ENCODE assay signal across 9 mouse cellular contexts in the genomic region with DNA sequence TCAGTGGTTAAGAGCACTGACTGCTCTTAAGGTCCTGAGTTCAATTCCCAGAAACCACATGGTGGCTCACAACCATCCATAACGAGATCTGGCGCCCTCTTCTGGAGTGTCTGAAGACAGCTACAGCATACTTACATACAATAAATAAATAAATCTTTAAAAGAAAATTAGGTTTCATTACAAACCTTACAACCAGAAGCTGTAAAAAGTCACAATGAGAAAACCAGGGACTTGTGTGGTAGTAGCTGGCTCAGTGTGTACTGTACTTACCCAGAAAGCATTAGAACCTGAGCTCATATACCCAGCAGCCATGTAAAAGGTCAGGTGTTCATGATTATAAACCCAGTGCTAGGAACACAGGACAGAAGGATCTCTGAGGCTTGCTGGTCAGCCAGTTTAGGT. TPM values are rescaled to one million over a fixed set of nuclear protein-coding genes. Genes with fewer than 3 reads are reported as not detected.
A peak's percentile ranks its signal among the peaks of the same experiment; 100 is the strongest.
DNase-seq lines count a peak whose midpoint lies in the region; ATAC-seq and TF ChIP-seq lines count a peak whose summit lies in the region.
"Had no signal": no experiment of that assay in that cellular context is flagged by ENCODE, and none has a peak within 500 bp of the region (broad histone marks: within the 10 kb centered on the region; RNA-seq: fewer than 3 reads in every experiment).

No protein-coding gene starts in this region.

- no peak overlapping the region for H3K9ac ChIP-seq in kidney, postnatal 0 days (ENCODE audit: low read depth, low read length)
- peak overlapping the region; percentile 91; the same call in 1 of the 2 replicates for H3K9ac ChIP-seq in ES-E14 (ENCODE audit: insufficient read depth, low read depth, low read length, poor library complexity, severe bottlenecking)
- peak overlapping the region; percentile 94 for H3K9ac ChIP-seq in liver, embryonic 13.5 days
- H3K9ac ChIP-seq: hindbrain, embryonic 12.5 days had no signal

- 0 out of 2 replicates have a peak, but pooled peaks cover 4% of the 10 kb centered on the region for H3K4me1 ChIP-seq in kidney, postnatal 0 days (replicated peaks; ENCODE audit: insufficient read depth, low read length)
- no peaks in the 10 kb centered on the region; a peak in 1 of 4 replicates for H3K4me1 ChIP-seq in ES-E14 (ENCODE audit: control insufficient read depth in 2 of 2, insufficient read depth in 2 of 2, low read length in 2 of 2, poor library complexity in 1 of 2)
- H3K4me1 ChIP-seq in liver, embryonic 13.5 days (replicated peaks) = peaks cover 17% of the 10 kb centered on the region

- H3K9me3 ChIP-seq in kidney, postnatal 0 days (replicated peaks; ENCODE audit: low read length) = no peaks in the 10 kb centered on the region
- H3K9me3 ChIP-seq in ES-E14 (ENCODE audit: control insufficient read depth, insufficient read depth, low read depth, low read length) = no peaks in the 10 kb centered on the region
- H3K9me3 ChIP-seq in liver, embryonic 13.5 days (replicated peaks) = no peaks in the 10 kb centered on the region
- H3K9me3 ChIP-seq: hindbrain, embryonic 12.5 days had no signal

- no peaks in the 10 kb centered on the region for H3K36me3 ChIP-seq in kidney, postnatal 0 days (ENCODE audit: insufficient read depth, low read length)
- no peaks in the 10 kb centered on the region for H3K36me3 ChIP-seq in ES-E14 (ENCODE audit: control insufficient read depth, insufficient read depth, low read length, poor library complexity, severe bottlenecking)
- H3K36me3 ChIP-seq in liver, embryonic 13.5 days = peaks cover 13% of the 10 kb centered on the region
- H3K36me3 ChIP-seq: hindbrain, embryonic 12.5 days had no signal

- H3K27ac ChIP-seq in kidney, postnatal 0 days = no peak overlapping the region
- H3K27ac ChIP-seq in ES-E14 (ENCODE audit: insufficient read depth, low read depth, low read length, poor library complexity, severe bottlenecking) = no peak overlapping the region
- peak overlapping the region; percentile 84 for H3K27ac ChIP-seq in liver, embryonic 13.5 days
- H3K27ac ChIP-seq: hindbrain, embryonic 12.5 days had no signal

- H3K27me3 ChIP-seq in kidney, postnatal 0 days (ENCODE audit: insufficient read depth, low read length) = no peaks in the 10 kb centered on the region
- no peaks in the 10 kb centered on the region for H3K27me3 ChIP-seq in liver, embryonic 13.5 days
- H3K27me3 ChIP-seq: hindbrain, embryonic 12.5 days had no signal

- no peak for DNase-seq in kidney, postnatal 0 days (ENCODE audit: low spot score)
- no peak for DNase-seq in kidney, postnatal 14 days
- DNase-seq in B cell, adult 2 months = peak; percentile 32 to 39
- no peak for DNase-seq in ES-E14 (ENCODE audit: low read depth, low spot score)
- no peak for DNase-seq in liver, embryonic 13.5 days
- no peak for DNase-seq in ovary, postnatal 14 days (ENCODE audit: low spot score)
- DNase-seq in cerebellum, postnatal 14 days = no peak
- DNase-seq in cerebellum, postnatal 25 days = no peak

- H3K4me2 ChIP-seq in kidney, postnatal 0 days (ENCODE audit: low read length) = 0 out of 2 replicates have a peak overlapping the region, but pooled peaks have one; percentile 56
- peak overlapping the region; percentile 66 for H3K4me2 ChIP-seq in liver, embryonic 13.5 days

- TF ChIP-seq CTCF in kidney, postnatal 0 days (IDR thresholded peaks at IDR 0.05; ENCODE audit: low read depth) = peak; percentile 54

- in situ Hi-C loops in ES-E14 (cut with MboI; ENCODE audit: low sequenced_read_pairs in 2 of 2, unreplicated experiment in 2 of 2) = no loop called here

- no peak overlapping the region for H3K4me3 ChIP-seq in kidney, postnatal 0 days (replicated peaks; ENCODE audit: low read depth, low read length)
- H3K4me3 ChIP-seq in ES-E14 (ENCODE audit: insufficient read depth in 1 of 2, low read depth in 1 of 2, low read length in 2 of 2, poor library complexity in 1 of 2, severe bottlenecking in 1 of 2) = peak overlapping the region; percentile 88 to 92
- peak overlapping the region; percentile 87 for H3K4me3 ChIP-seq in liver, embryonic 13.5 days (replicated peaks)

- 69% methylated on average over 2 of the region's 2 CpGs for WGBS in kidney, postnatal 0 days
- WGBS in liver, embryonic 13.5 days (ENCODE audit: insufficient replicate concordance) = 38% methylated on average over 2 of the region's 2 CpGs

- ATAC-seq in kidney, postnatal 0 days (replicated peaks; ENCODE audit: low FRiP score, low read depth) = no peak
- ATAC-seq in liver, embryonic 13.5 days (ENCODE audit: low read depth) = 0 out of 2 replicates have a peak, but pooled peaks have one; percentile 4

TF ChIP-seq in ES-E14, 5 proteins besides CTCF, POLR2A, EP300 and RAD21:
- TF ChIP-seq ZNF384 (IDR thresholded peaks at IDR 0.05; ENCODE audit: low read depth, low read length) = no peak
- TF ChIP-seq MAFK (IDR thresholded peaks at IDR 0.05; ENCODE audit: insufficient read depth, low read depth, low read length) = no peak
- TF ChIP-seq CHD2 (IDR thresholded peaks at IDR 0.05; ENCODE audit: low read depth, low read length) = no peak
- TF ChIP-seq ZC3H11A (IDR thresholded peaks at IDR 0.05; ENCODE audit: borderline replicate concordance, low read depth, low read length) = no peak
- no peak for TF ChIP-seq HCFC1 (IDR thresholded peaks at IDR 0.05; ENCODE audit: borderline replicate concordance, insufficient read depth, low read length)

RNA-seq across cellular contexts. Expression of a gene that starts 1.4 kb away (rescaled TPM):
- polyA plus RNA-seq in kidney, postnatal 0 days (2015; fragmentation: Nextera tagmentation; extraction: Ambion mirVana) = 45.8 and 47.0 TPM in 2 replicates
- 31.6 and 43.0 TPM in 2 replicates for total RNA-seq in ES-E14 (2012; rRNA removed)
- polyA plus RNA-seq in liver, embryonic 13.5 days (2015; fragmentation: Nextera tagmentation; extraction: Ambion mirVana) = 40.8 and 42.1 TPM in 2 replicates

RNA-seq across cellular contexts. Expression of a gene that starts 13.1 kb away (rescaled TPM):
- polyA plus RNA-seq in kidney, postnatal 0 days (2015; fragmentation: Nextera tagmentation; extraction: Ambion mirVana) = 12.8 and 13.0 TPM in 2 replicates
- total RNA-seq in ES-E14 (2012; rRNA removed) = 64.3 and 64.6 TPM in 2 replicates
- polyA plus RNA-seq in liver, embryonic 13.5 days (2015; fragmentation: Nextera tagmentation; extraction: Ambion mirVana) = 5.1 and 6.0 TPM in 2 replicates

RNA-seq across cellular contexts. Expression of a gene that starts 22.6 kb away (rescaled TPM):
- 351 and 354 TPM in 2 replicates for polyA plus RNA-seq in kidney, postnatal 0 days (2015; fragmentation: Nextera tagmentation; extraction: Ambion mirVana)
- total RNA-seq in ES-E14 (2012; rRNA removed) = 118 and 191 TPM in 2 replicates
- 204 and 266 TPM in 2 replicates for polyA plus RNA-seq in liver, embryonic 13.5 days (2015; fragmentation: Nextera tagmentation; extraction: Ambion mirVana)

Comparison
In these comparisons a context has a peak if more than half of its experiments do, and no peak if none do; other contexts are left out.
1. DNase-seq: peak in B cell, adult 2 months (2 of 2); none in kidney, postnatal 0 days (single experiment), kidney, postnatal 14 days (single experiment), ES-E14 (single experiment), liver, embryonic 13.5 days (single experiment), ovary, postnatal 14 days (single experiment), cerebellum, postnatal 14 days (0 of 2) and cerebellum, postnatal 25 days (0 of 2).